Mouse (Mus musculus): Measurements from ENCODE around the gene Stk11ip. TPM values are rescaled to one million over a fixed set of nuclear protein-coding genes. Genes with fewer than 3 reads are reported as not detected.

Gene Stk11ip
- total RNA-seq, 2 experiments from 2014 or later, result 9.2 to 14.1 TPM

- intact Hi-C loops (cut with DNase I), result no loop called here
- no peak for DNase-seq
These were observed 12.3 kb downstream of the Stk11ip start for GRCm38 (mm10) chr1:75533325-75534252.

GRCm38 (mm10) chr1:75537587-75537986, 16.3 kb downstream of the Stk11ip start:
- no peak for DNase-seq
- intact Hi-C loops (cut with DNase I), result no loop called here

GRCm38 (mm10) chr1:75538597-75539190, 17.4 kb downstream of the Stk11ip start:
- intact Hi-C loops (cut with DNase I), result no loop called here
- no peak for DNase-seq

- no peak for DNase-seq
- intact Hi-C loops (cut with DNase I), result no loop called here
These were observed 20.2 kb downstream of the Stk11ip start for GRCm38 (mm10) chr1:75541496-75541895.

GRCm38 (mm10) chr1:75544351-75544750, 23.0 kb downstream of the Stk11ip start:
- no peak for DNase-seq

GRCm38 (mm10) chr1:75545965-75546956, 24.9 kb downstream of the Stk11ip start, which contains the start of gene Slc4a3:
TSS of gene Slc4a3 (plus strand) at chr1:75546266.
- DNase-seq, result peak; percentile 59 to 75
- intact Hi-C loops (cut with DNase I), result no loop called here

More at GRCm38 (mm10) chr1:75544351-75544750, 23.0 kb downstream of the Stk11ip start:
- intact Hi-C loops (cut with DNase I), result no loop called here

- no peak for DNase-seq
- intact Hi-C loops (cut with DNase I), result no loop called here
These were observed 26.0 kb downstream of the Stk11ip start for GRCm38 (mm10) chr1:75547351-75547750.

GRCm38 (mm10) chr1:75548083-75548482, 26.8 kb downstream of the Stk11ip start:
- DNase-seq, result no peak
- intact Hi-C loops (cut with DNase I), result loop anchor here (2.0 kb wide), 1 partner anchor 41 kb away; the partner anchor contains the start of genes Inha and Obsl1

- no peak for DNase-seq
- intact Hi-C loops (cut with DNase I), result loop anchor here (2.0 kb wide), 1 partner anchor 42 kb away; the partner anchor contains the start of genes Inha and Obsl1
These were observed 27.5 kb downstream of the Stk11ip start for GRCm38 (mm10) chr1:75548871-75549270.

DNA sequence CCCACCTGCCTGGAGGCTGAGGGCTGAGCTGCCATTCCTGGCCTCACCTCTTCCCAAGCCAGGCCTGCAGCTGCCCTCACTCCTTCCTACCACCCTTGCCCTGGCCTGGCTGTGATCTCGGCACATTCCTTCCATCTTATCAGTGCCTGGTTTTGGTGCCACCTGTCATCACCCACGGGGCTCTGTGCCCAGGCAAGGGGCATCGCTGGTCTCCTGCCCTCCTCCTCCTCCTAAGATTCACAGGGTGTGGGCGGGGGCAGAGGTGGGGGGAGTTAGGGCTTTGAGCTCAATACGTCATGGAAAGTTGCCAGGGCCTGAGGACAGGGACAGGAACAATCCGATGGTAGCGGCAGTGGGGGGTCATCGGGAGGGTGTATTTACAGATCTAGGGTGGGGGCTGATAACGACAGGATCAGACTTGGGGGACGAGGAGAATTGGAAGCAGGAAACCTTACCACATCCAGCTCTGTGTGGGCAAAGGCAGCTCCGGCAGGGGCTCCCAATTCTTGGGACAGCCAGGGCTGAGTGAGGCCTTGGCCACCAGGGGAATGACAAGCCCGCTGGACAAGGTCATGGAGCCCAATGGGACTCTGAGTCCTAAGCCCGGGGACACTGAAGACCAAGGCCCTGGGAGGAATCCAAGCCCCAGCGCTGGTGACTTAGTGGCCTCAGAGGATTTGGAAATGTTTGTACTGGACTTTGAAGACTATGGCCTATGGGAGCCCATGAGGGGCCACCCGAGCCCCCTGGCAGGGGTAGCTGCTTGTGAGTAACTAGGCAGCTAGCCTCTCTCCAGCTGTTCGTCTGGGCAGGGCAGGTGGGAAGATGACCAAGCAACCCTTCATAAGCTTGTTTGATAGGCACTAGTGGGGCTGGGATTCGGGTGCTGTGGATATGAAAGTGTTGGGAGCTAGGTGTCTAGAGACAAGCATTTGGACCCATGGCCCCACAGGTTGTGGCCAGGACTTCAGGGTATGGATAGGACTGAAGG, 28.3 kb downstream of the Stk11ip start:
- DNase-seq, result peak; percentile 54 to 64
- intact Hi-C loops (cut with DNase I), result loop anchor here (2.0 kb wide), 1 partner anchor 43 kb away; the partner anchor contains the start of genes Inha and Obsl1

GRCm38 (mm10) chr1:75550586-75550985, 29.3 kb downstream of the Stk11ip start:
- DNase-seq, result no peak
- intact Hi-C loops (cut with DNase I), result no loop called here

DNA sequence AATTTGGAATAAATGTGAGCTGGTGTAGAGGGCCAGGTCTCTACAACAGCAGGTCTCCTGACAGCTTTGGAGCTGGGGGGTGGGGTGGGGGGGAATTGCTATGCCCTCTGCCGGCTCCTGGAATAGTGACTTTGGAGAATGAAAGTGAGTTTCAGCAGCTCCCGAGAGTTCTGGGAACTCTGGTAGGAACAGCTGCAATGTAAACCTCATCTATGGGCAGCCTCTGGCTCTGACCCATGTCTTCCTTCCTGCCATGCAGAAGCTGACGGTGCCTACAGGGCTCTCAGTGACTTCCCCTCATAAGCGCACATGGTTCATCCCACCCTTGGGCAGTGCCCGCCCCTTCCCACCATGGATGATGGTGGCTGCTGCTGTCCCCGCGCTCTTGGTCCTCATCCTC, 34.4 kb downstream of the Stk11ip start:
- DNase-seq, result no peak
- intact Hi-C loops (cut with DNase I), result no loop called here

DNA sequence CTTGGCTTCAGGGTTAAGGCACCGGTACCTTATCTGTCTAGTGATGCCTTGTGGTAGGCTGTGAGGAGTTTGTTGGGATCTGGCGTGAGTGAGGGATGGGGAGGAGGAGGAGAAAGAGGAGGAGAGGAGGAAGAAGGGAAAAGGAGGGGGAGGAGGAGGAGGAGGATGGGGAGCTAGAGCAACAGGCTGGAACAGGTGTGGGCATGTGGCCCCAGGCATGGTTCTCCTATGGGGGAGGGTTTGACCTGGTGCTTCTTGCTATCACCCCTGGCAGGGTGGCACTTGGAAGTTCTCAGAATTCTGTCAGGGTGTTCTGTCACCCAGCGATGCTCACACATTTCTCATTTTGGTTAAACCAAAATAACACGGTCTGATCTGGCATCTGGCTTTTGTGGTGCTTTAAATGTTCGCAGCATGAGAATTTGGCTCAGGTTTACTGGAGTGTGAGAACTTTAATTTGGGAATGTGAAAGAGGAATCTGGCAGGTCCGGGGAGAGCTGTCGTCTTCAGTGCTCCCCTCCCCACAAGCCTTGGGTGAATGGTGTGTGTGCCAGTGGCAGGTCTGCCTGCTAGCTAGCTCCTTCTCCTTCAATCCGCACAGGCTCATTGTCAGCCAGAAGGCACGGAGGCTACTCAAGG, 34.9 kb downstream of the Stk11ip start:
- intact Hi-C loops (cut with DNase I), result no loop called here

GRCm38 (mm10) chr1:75557041-75557440, 35.7 kb downstream of the Stk11ip start:
- intact Hi-C loops (cut with DNase I), result loop anchor here (1.0 kb wide), 1 partner anchor 34 kb away; no protein-coding TSS in a partner anchor
- DNase-seq, result no peak

More for the DNA sequence above, 34.9 kb downstream of the Stk11ip start:
- DNase-seq, result no peak

GRCm38 (mm10) chr1:75558388-75559178, 37.3 kb downstream of the Stk11ip start:
- DNase-seq, result no peak
- intact Hi-C loops (cut with DNase I), result loop anchor here (1.0 to 2.0 kb wide), 4 partner anchors 38 to 113 kb away; no protein-coding TSS in a partner anchor

GRCm38 (mm10) chr1:75559212-75559925, 38.0 kb downstream of the Stk11ip start:
- intact Hi-C loops (cut with DNase I), result loop anchor here (1.0 to 2.0 kb wide), 4 partner anchors 37 to 114 kb away; no protein-coding TSS in a partner anchor
- peak; percentile 89 to 92 for DNase-seq
